Mouse (Mus musculus) spleen, embryonic (tissue): Measurements from ENCODE around the gene Ccdc122.
"Not testable (repeated sequence)": the region's sequence is repeated elsewhere in the genome, so short reads cannot be mapped to it uniquely, and the experiment has no call there.

Experiments used
- CTCF ChIA-PET: fragments of 350-600 bp; sonication (Branson Sonifier 250); formaldehyde crosslinking; loops from one replicate; lab custom pipeline; 2022; lab: Charles Lee

Gene Ccdc122

DNA sequence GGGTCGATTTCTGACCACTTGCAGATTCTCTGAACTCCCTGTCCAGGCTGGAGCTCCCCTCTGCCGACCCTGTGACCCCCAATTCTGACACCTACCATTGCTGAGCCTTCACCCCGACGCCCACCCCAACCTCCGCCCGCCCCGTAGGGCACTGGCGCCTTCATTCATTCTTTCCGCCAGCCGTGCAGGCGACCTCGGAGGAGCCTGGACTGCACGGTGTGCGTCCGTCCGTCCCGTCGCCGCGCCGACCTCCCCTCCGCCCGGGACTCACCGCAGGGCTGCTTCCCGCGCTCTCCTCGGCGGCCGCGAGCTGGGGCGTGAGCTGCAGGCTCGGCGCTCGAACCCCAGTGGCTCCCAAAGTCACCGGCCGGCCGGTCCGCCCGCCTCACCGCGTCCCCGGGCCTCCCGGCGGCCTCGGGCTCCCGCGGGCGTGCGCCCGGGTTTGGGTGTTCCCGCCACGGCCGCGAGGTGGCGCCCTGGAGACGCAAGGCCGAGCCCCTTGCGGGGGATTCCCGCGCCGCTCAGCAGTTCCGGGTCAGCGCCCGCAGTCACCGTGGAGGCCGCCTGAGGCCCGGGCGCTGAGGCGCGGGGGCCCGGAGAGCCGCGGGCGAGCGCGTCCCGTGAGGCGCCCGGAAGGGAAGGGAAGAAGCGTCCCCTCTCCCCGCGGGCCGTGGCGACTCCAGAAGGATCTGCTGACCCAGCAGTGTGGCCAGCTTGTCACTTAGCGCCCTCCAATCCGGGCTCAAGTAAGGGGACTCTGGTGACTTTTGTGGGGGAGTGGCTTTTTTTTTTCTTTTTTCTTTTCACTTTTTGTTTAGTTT is at the start of gene Ccdc122, which contains the start of gene Lacc1:
TSS of gene Ccdc122 (plus strand) at position 547 of the 821 bp plus-strand sequence.
TSS of gene Lacc1 (minus strand) at position 679 of the 821 bp plus-strand sequence.
- CTCF ChIA-PET: interaction anchor here (0.6 to 0.7 kb wide), 2 partner anchors 17 to 192 kb away, joined by 3 read pairs; no protein-coding TSS in a partner anchor

DNA sequence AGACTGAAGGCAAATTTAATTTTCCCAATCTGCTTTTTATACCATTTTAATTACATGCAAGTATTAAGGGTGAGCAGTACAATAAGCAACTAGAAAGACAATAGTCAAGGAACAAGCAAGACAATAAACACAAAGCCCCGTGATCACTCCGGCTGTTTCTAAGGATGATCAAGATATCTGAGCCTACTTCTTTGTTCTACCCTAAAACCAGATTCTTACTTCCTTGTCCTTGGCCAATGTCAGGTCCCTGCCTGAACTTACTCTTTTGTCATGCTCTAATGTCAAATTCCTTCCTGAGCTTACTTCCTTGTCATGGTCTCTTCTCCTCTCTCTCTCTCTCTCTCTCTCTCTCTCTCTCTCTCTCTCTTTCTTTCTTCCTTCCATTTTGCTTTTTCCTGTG is 46.2 kb upstream of the Ccdc122 start:
- CTCF ChIA-PET: not testable (repeated sequence)

DNA sequence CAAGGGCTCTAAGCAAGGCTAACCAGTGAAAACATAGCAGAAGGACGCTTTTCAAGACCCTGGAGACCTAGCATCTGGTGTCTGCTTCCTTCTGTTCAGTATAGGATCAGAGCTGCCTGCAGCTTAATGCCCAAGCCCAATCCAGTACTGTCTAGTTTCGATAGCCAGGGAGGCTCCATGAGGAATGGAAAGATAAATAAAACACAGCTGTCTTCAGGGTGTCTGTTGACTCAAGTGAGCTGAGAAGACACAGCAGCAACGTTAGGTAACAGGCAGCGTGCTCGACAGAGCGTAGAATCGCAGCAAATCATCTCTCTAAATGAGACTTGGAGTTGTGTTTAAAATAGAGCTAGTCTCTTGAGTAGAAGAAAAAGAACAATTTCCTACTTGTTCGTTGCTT is 31.8 kb upstream of the Ccdc122 start:
- CTCF ChIA-PET: no interaction called here

DNA sequence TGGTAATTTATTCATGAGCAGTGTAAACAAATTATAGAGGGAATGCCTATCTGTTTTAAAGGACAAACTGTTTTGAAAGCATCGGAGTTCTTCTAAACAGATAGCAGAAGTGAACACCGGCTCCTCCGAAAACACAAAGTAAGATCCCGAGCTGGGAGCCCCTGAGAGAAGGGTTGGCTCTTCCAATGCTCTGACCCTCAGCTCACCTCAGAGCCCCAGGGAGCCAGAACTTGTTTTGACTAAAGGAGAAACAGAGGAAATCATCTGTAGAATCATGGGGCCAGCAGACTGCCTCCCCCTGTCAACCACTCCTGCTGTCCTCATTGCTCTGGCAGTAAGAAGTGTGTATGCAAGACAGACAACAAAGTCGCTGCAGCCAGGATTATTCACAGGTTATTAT is 31.0 kb upstream of the Ccdc122 start:
- CTCF ChIA-PET: interaction anchor here (0.7 kb wide), 1 partner anchor 1129 kb away, joined by 3 read pairs; no protein-coding TSS in a partner anchor

GRCm38 (mm10) chr14:77008238-77008637 is 28.3 kb upstream of the Ccdc122 start:
- CTCF ChIA-PET: interaction anchor here (0.8 kb wide), 1 partner anchor 664 kb away, joined by 20 read pairs; no protein-coding TSS in a partner anchor

GRCm38 (mm10) chr14:77011804-77012203 is 24.8 kb upstream of the Ccdc122 start:
- CTCF ChIA-PET: no interaction called here

- CTCF ChIA-PET: not testable (repeated sequence)
Observed at GRCm38 (mm10) chr14:77016783-77017182, 19.8 kb upstream of the Ccdc122 start.

DNA sequence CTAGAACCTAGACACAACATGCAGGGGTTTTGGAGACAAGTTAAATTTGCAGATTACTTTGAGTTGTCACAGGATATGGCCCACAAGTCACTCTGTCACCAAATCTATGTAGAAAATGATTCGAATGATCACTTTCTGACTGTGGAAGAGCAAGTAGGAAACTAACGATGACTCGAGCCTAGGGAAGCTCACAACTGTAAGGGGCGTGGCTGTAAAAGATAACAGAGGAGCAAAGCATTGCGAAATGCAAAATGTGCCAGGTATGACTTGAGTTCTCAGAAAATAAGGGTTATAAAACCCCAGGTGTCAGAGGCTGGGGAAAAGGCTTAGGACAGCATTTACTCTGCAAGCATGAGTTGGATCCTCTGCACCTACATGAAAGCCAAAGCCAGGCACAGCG is 19.4 kb upstream of the Ccdc122 start:
- CTCF ChIA-PET: no interaction called here

GRCm38 (mm10) chr14:77024499-77024898 is 12.1 kb upstream of the Ccdc122 start:
- CTCF ChIA-PET: no interaction called here

DNA sequence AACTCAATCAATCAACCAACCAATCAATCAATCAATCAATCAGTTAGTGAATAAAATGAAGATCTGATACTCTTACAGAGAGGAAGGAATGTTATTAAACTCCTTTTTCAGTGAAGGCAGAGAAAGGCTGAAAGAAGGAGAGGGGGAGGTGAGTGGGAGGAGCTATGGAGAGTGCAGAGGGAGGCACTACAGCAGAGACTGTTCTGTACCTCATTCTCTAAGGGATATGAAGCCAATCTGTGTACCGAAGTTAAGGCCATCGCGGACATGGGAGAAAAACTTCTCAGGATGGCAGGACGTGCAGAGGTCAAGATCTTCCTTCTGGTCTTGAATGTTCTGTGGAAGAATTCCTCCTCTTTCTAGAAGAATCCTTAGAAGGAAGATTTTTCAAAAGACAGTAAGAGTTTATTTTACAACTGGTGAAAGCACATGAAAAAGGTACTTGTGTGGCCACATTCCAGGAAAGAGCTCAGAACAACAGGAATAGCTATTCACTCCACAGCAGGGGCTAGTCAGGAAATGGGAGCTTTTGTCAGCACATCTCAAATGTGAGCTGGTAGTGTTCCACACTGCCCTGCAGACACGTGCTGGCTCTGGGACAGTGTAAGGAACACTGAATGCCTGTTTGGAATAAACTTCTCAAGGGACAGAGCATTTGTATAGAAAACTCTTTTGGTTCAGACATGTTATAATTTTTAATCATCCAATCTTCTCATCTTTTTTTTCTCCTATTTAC is 7.1 kb upstream of the Ccdc122 start:
- CTCF ChIA-PET: interaction anchor here (0.6 to 0.7 kb wide), 2 partner anchors 204 to 555 kb away, joined by 3 to 5 read pairs; no protein-coding TSS in a partner anchor

DNA sequence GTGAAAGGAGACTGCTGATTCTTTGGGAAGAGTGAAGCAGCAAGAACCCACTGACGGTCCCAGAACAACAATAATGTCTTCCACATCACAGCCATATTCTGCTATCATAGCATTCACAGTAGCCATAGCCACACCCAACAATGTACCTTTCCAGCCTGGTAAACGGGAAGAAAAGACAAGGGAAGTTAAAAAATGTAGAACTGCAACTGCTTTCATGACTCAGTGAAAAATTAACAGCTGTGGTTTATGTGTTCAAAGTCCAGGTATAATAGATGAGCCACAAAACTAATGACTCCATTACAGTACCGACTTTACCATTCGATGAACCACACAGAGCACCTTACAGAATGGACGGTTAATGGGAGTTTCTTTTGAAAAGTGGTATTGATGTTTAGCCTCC is 5.8 kb upstream of the Ccdc122 start:
- CTCF ChIA-PET: no interaction called here

- CTCF ChIA-PET: no interaction called here
Observed at GRCm38 (mm10) chr14:77032433-77032832, 4.1 kb upstream of the Ccdc122 start.

DNA sequence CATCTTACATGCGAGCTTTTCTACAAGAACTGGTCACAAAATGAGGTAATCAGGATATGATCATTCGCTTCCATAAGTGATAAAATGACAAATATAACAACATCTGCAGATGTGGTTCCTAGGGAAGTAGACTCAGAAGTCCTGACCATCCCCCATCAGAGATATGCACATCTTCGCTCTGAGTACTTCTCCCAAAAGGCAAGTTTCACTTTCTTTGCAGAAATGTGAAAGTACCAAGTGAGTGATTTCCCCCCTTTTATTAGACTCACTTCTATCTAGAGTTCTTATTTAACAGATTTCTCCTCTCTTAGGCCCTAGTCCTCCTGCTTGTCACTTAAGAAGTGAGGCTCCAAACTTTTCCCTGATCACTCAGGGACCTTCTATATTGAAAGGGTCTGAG is 3.2 kb upstream of the Ccdc122 start:
- CTCF ChIA-PET: no interaction called here

- CTCF ChIA-PET: interaction anchor here (0.7 kb wide), 1 partner anchor 364 kb away, joined by 3 read pairs; no protein-coding TSS in a partner anchor
Observed at GRCm38 (mm10) chr14:77034175-77034915, 2.2 kb upstream of the Ccdc122 start.

DNA sequence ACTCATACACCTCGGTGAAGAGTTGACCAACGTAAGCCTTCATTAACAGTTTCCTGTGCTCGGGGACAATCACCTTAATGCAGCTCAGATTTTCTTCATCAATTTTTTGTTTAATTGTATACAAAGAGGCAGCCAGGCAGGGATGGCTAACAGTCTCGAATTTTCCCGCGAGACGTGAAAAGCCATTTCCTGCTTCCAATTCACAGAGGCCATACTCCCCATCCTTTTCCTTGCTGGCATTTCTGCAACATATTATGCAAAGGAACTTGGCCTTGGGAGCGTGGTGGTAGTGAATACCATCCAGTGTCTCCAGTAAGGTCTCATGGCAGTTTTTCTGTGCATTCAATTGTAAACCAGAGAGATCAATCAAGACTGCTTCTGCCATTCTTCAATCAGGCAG is 1.6 kb upstream of the Ccdc122 start:
- CTCF ChIA-PET: no interaction called here

GRCm38 (mm10) chr14:77037330-77037729 is 758 bp downstream of the Ccdc122 start:
- CTCF ChIA-PET: no interaction called here

DNA sequence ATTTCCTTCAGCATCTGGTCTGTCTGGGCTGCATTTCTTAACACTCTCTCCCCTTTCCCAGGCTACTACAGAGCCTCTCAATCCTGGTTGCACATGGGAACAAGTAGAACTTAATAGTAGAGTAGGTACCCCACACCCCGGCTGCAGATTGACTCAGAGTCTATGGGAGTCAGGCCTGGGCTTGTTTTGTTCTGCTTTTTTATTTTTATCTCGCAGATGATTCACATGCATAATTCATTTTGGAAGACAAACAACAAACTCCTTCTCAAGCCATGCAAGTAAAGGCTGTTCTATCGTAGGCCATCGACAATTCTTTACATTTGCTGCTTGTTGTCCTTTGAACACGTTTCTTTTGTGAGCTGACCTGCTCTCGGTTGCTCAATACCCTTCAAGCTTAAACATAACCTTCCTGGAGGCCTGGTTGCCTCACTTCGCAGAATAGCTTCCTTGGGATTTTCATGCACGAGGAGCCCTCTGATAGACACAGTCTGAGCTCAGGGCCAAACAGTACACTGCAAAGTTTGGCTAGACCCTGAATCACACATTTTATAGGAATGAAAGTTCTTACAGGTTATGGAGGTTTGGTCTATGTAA is 1.4 kb downstream of the Ccdc122 start:
- CTCF ChIA-PET: no interaction called here

- CTCF ChIA-PET: interaction anchor here (0.9 kb wide), 1 partner anchor 17 kb away, joined by 3 read pairs; the partner anchor contains the start of genes Ccdc122 and Lacc1
Observed at GRCm38 (mm10) chr14:77053288-77053687, 16.7 kb downstream of the Ccdc122 start.

DNA sequence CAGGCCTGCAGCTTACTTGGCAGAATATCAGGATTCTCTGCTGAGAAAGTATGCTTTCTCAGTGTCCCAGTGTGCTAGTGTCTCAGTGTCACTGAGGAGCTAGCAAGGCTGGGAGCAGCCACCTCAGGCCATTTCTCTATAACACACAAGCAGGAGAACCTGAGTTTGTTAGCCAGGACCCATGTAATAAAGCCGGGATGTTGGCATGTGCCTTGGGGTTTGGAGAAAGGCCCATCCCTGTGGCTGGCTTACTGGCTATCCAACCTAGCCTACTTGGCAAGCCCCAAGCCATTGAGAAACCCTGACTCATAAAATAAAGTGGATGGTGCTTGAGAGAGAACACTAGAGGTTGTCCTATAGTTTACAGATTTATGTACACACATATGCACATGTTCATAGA is 32.8 kb downstream of the Ccdc122 start:
- CTCF ChIA-PET: no interaction called here

DNA sequence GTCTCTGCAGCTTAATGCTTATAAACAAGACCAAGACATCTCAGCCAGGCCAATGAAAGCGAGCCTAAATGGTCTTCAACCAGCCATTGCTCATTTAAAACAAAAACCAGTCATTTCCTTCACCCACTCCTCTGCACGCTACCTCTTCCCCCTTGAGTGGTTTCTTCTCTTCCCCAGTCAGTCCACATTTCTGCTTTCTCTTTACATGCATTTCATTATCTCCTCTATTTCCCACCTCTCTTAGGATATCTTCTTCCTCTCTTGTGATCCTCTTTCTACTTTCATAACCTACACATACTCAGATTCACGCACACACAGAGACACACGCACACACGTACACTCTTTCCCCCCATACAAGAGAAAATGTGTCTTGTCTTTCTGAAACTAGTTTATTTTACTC is 44.7 kb downstream of the Ccdc122 start:
- CTCF ChIA-PET: no interaction called here

- CTCF ChIA-PET: no interaction called here
Observed at GRCm38 (mm10) chr14:77100285-77100684, 63.7 kb downstream of the Ccdc122 start.
